Mouse (Mus musculus): ENCODE measurements around the gene Fam45a.

The Fam45a gene

DNA sequence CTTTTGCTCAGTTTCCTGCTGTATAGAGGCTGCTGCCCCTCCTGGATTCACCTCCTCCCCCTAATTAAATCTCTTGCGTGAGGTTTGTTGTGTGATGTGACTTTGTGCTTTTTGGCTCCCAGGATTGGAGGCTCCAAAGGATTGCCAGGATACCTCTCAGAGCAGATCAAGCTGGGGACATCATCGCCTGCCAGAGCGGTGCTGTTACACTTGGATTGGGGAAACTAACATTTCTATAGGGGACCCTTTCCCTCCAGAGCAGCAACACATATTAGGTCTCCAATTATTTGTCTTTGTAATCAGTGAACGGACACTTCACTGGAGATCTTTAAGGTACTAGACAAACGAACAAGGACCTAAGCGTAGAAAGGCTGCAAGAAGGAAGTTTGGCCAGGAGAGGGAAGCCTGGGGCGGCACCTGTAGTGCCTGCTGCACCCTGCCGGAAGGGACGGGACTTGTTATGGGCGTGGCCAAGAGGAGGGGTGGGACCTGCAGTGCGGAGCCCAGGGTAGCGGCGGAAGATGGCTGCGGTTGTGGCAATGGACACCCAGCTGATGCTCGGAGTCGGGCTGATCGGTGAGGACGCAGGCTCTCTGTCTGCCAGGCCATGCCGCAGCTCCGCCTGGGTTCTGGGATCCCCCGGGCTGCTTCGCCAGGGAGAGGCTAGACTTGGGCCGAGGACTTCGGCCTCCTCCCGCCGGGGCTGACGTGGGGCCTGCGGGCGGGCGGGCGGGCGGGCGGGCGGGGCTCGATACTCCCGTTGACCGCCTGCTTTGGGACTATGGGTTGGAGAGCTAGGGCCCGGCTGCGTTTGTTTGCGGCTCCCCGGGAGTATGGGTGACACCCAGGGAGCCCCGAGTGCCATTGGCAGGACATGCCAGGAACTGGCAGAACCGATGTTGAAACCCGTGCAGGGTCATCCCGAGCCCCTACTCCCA lies at the start of gene Fam45a:
Gene Fam45a, plus strand, starts transcription at position 488 of the 938 bp plus-strand sequence.
- DNase-seq, result peak; percentile 94 to 96

DNA sequence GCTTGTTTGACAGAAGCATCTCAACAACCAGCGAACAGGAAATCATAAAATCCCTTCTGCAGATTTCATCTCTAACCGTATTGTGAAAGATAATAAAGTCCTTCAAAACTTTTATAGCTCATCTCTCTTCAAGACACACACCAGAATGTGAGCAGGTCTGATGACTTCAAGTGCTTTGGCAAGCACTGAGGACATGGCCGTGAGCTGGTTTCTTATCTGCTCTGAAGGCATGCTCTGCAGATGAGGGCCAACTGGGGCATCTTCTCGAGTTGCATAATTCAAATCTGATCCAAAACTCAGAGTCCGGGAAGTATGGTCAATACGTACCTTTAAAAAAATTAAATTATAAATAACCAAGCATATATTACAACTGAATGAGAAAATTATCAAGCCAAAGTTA lies 38.0 kb upstream of the Fam45a start:
- DNase-seq, result no peak

DNA sequence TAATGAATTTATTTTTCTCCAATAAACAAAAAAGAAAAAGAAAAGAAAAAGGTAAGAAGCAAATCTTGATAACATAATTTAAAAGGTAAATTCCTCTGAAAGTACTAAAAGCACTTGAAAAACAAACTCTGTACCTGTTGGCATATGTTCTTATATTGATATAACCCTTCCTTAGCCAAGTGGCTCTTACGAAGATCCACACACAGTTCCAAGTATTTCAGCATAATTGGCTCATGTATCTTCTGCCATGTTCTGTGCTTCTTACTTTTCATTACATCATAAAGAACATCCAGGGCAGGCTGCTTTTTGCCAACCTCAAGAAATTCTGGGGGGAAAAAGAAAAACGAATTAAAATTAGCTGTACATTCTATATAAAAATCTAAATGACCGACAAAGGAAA lies 29.4 kb upstream of the Fam45a start:
- no peak for DNase-seq

DNA sequence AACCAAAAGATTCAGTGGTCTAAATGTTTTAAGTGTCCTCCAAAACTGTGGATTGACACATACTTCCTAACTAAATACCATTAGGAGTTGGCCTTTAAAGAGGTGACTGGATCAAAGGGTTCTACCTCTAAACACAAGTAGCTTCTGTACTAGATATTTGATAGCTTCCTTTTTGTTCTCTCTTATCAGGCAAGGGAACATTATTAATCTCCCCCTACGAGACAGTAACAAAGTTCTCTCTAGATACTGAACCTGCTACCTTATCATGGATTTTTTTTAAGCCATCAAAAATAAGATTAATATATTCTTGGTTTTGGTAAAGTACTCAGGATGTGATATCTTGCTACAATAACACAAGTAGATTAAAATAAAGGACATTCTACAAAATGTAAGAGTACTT lies 26.7 kb upstream of the Fam45a start:
- DNase-seq, result no peak

DNA sequence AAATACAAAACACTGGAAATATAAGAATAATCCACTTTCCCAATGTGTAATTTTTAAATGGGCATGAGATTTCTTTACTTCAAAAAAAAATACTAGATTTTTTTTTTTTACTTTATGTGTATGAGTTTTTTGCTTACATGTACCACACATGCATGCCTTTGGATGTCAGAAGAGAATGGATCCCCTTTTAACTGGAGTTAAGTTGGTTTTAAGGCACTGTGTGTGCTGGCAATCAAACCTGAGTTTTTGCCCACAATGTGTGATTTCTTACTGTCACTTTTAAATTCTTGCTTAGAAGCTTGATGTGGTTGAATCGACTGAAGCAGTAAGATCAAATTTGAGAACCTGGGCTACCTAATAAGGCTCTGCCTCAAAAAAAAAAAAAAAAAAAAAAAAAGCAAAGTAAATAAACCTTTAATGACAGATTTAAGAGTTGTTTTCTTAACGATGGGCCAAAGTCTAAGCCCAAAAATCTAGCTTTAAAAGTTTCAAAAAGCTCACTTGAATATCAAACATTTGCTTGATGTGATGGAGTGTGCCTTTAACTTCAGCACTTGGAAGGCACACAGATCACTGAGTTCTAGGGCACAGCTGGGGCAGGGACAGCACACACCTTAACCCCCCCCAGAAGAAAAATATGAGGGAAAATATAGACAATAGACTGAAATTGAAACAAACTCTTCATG lies 23.8 kb upstream of the Fam45a start:
- no peak for DNase-seq

GRCm38 (mm10) chr19:60788214-60788960 lies 23.0 kb upstream of the Fam45a start:
- DNase-seq, result no peak

DNA sequence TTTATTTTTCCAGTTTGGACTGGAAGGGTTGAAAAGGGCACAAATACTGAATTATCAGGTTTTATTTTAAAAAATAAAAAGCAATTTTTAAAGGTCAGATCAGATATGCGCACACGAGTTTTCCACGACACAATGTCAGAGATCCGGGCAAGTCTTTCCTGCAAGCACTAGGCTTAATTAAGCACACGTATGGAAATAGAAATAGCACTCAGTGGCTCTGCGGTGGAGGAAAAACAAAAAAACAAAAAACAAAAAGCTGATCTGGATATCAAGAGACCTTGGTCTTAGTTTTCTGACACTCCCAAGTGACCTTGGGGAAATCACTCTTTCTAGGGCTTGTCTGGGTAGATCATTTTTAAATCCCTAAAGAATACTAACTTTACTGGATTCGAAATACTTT lies 21.9 kb upstream of the Fam45a start:
- DNase-seq, result no peak

GRCm38 (mm10) chr19:60789919-60790506 lies 21.4 kb upstream of the Fam45a start:
- peak in 1 of 2 experiments; percentile 67 for DNase-seq

DNA sequence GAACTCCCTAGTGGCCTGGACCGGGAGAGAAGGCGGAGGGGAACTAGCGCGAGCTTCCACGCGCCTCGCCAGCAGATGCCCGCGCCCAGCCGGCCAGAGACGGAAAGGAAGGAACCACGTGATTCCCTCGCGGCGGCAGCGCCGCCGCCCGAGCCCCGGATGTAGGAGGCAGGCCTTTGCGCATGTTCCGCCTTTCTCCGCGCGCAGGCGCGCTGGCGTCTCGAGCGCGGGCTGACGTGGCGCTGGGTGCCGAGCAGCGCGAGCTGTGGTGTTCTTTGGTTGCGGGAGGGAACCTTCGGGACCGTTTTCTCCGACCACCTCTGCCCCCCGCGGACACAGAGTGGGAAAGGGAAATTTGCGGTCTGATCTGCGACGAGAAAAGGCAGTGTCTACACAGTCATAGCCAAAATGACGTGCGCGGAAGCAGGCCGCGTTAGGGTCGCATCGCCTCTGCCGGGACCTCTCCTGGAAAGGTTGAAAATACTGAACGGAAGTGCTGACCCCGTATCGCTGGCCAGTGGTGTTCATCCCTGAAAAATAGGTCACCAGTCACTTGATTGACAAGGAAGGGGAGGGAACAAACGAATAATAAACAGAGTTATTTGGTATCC lies 20.7 kb upstream of the Fam45a start, which contains the start of gene Eif3a:
Gene Eif3a, minus strand, starts transcription at position 108 of the 611 bp plus-strand sequence.
- DNase-seq, result peak; percentile 95 to 96

DNA sequence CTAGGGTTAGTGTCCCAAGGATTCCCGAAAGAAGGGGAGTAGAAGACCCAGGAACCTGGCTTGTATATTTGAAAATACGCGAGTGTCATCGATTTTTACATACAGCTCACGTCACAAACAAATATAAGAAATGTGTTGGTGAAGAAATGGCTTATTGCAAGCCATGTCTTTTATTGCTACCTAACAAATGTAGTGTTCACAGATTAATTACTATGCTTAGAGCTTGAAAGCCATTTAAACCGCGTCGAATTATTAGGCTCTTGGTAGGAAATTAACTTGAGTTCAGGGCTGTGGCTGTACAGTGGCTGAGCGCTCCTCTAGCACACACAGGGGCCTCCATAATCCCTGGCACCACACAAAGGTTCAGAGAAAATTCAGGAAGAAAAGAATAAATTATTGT lies 20.2 kb upstream of the Fam45a start:
- DNase-seq, result peak in 1 of 2 experiments; percentile 5

DNA sequence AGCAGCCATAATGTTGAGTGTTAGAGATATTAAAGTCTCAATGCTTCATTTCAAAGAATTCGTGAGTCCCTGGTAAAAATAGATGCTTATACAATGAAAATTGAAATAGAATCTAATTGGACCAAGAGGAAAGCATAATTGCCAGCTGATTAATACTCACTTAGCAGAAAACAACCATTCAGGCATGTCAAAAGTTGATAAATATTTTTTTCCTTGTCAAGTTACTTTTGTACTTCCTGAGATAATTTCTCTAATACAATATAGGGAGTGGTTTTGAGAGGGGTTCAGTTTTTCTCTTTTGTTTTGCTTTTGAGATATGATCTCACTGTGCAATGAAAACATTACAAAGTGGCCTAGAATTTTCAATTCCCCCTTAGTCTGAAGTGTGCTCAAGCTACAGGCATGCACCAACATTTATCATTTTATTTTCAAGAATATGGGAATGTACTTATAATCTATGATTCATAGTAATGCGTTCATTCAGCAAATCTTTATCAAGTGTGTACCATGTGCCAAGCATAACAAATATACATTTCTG lies 18.1 kb upstream of the Fam45a start:
- DNase-seq, result no peak

DNA sequence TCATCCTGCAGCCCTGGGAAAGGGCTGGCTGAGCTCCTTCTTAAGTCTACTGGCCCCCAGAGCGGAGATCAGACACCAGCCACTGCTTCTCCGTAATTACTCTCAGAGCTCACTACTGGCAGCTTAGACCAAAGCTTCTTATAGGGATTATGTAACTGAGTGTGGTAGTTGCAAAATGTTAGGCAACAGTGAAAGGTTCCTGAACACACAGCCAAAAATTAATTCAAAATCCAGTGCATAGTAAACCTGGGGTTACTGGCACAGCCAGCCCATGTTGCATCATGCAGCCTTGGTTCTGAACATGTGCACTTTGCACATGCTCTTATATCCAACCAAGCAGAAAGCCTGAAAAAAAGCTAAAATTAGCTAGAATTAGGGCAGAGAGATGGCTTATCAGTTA lies 16.1 kb upstream of the Fam45a start:
- no peak for DNase-seq

GRCm38 (mm10) chr19:60797415-60797814 lies 14.0 kb upstream of the Fam45a start:
- DNase-seq, result no peak

- DNase-seq, result no peak
Measured at GRCm38 (mm10) chr19:60799867-60800569, 11.4 kb upstream of the Fam45a start.

GRCm38 (mm10) chr19:60804903-60805302 lies 6.5 kb upstream of the Fam45a start:
- DNase-seq, result no peak

DNA sequence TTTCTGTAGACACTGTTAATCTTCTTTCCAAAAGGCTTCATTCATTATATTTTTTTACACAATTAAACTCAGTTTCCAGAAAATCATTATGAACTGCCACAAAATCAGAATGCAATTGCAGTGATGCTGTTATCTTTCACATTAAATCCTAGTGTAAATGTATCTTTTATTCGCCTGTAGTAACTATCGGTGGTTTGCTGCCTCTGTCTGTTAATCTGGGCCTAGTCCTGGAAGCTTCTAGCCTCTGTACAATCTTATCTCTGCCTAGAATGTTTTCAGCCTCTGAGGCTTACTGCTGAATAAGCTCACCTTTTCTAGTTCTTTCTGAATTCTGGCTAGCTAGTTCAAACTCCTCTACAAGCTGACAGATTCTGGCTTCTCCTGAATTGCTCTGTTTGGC lies 1.5 kb upstream of the Fam45a start:
- no peak for DNase-seq

DNA sequence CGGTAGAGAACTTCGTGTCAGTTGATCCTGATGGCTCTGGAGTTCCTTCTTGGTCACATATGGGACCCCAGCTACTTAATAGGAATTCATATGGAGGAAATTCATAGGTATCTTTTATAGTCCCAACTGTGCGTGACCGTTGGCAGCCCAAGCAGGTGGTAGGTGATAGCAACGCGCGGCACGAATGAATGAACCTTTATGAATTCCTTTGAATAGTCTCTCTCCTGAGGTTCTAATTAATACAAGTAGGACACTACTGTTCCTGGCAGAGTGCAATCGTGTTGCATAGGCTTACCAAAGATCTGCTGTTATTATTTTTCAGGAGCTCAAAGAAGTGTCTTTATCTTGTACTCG lies 628 bp downstream of the Fam45a start:
- DNase-seq, result no peak

DNA sequence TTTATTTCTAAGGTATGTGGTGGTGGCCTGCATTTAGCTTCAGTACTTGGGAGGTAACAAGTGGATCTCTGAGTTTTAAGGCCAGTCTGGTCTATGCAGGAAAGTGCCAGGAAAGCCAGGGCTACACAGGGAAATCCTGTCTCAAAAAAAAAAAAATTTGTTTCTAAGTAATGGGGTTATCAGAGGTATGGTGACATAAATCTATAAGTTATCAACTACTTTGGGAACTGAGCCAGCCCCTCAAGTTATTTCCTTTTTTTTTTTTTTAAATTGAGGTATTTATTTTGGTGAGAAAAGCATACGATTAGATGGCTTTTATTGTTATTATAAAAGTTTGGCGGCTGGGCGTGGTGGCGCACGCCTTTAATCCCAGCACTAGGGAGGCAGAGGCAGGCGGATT lies 1.7 kb downstream of the Fam45a start:
- no peak for DNase-seq

- no peak for DNase-seq
Measured at GRCm38 (mm10) chr19:60818677-60819076, 7.3 kb downstream of the Fam45a start.

GRCm38 (mm10) chr19:60837747-60838146 lies 26.4 kb downstream of the Fam45a start:
- DNase-seq, result peak; percentile 88 to 89

- no peak for DNase-seq
Measured at GRCm38 (mm10) chr19:60843324-60843723, 31.9 kb downstream of the Fam45a start.

- no peak for DNase-seq
Measured at GRCm38 (mm10) chr19:60845731-60846130, 34.3 kb downstream of the Fam45a start.

Data from B cell, adult 2 months (primary cell).